Mouse (Mus musculus): ENCODE data around the gene Spin4. TPM values are rescaled to one million over a fixed set of nuclear protein-coding genes. Genes with fewer than 3 reads are reported as not detected.

The Spin4 gene
- polyA plus RNA-seq, 1 experiment from 2014 or later = 8.8 TPM

Other genes starting within 250 kb of the Spin4 start
- 10.2 and 11.3 TPM in 2 replicates for gene Arhgef9, start 170.2 kb upstream of the Spin4 start, polyA plus RNA-seq (2014; fragmentation: Nextera tagmentation; extraction: Ambion mirVana)

All from limb, embryonic 11.5 days (tissue).